Mouse (Mus musculus): ENCODE data around the gene Pdcd11. TPM values are rescaled to one million over a fixed set of nuclear protein-coding genes. Genes with fewer than 3 reads are reported as not detected.
A peak's percentile ranks its signal among the peaks of the same experiment; 100 is the strongest.

Gene Pdcd11
- 5.7 and 7.4 TPM in 2 replicates for polyA plus RNA-seq (2014; fragmentation: Nextera tagmentation; extraction: Ambion mirVana)

GRCm38 (mm10) chr19:47090550-47091156 is at the start of gene Pdcd11, which contains the start of gene Usmg5:
TSS of gene Pdcd11 (plus strand) at chr19:47090768.
TSS of gene Usmg5 (minus strand) at chr19:47090647.
- peak within 1 kb of the TSS; percentile 75 for H3K4me3 ChIP-seq (ENCODE audit: low read depth, low read length)
- H3K4me2 ChIP-seq (ENCODE audit: low read length): peak within 1 kb of the TSS; percentile 80
- DNase-seq (ENCODE audit: low spot score): peak; percentile 98
- no peaks in the 10 kb centered on the region for H3K27me3 ChIP-seq (replicated peaks; ENCODE audit: control insufficient read depth, insufficient read depth, low read length)
- WGBS: under 1% methylated on average over 56 of the region's 56 CpGs
- peaks cover 35% of the 10 kb centered on the region for H3K36me3 ChIP-seq (ENCODE audit: control insufficient read depth, insufficient read depth, low read length)
- peak within 1 kb of the TSS; percentile 63 for H3K27ac ChIP-seq (ENCODE audit: low read depth, low read length)
- H3K4me1 ChIP-seq (ENCODE audit: control insufficient read depth, insufficient read depth, low read length): peaks cover 13% of the 10 kb centered on the region
- no peaks in the 10 kb centered on the region for H3K9me3 ChIP-seq (replicated peaks; ENCODE audit: control insufficient read depth, low read length)
- H3K9ac ChIP-seq (ENCODE audit: low read length): peak within 1 kb of the TSS; percentile 83
- peak; percentile 100 for ATAC-seq

GRCm38 (mm10) chr19:47043608-47044007 is 47.0 kb upstream of the Pdcd11 start:
- Histone ChIP-seq H3K4me1 (ENCODE audit: control insufficient read depth, insufficient read depth, low read length) (no peaks in the 10 kb centered on the region), H3K27ac (ENCODE audit: low read depth, low read length) (no peak overlapping the region), H3K4me2 (ENCODE audit: low read length) (no peak overlapping the region), H3K36me3 (ENCODE audit: control insufficient read depth, insufficient read depth, low read length) (peaks cover 71% of the 10 kb centered on the region), H3K4me3 (ENCODE audit: low read depth, low read length) (no peak overlapping the region), H3K9me3 (replicated peaks; ENCODE audit: control insufficient read depth, low read length) (no peaks in the 10 kb centered on the region), H3K27me3 (replicated peaks; ENCODE audit: control insufficient read depth, insufficient read depth, low read length) (no peaks in the 10 kb centered on the region), H3K9ac (ENCODE audit: low read length) (no peak overlapping the region)
- DNase-seq (ENCODE audit: low spot score): peak; percentile 54
- no peak for ATAC-seq
- 79% methylated on average over 3 of the region's 3 CpGs for WGBS

- ATAC-seq: no peak
- Histone ChIP-seq H3K4me2 (ENCODE audit: low read length) (no peak overlapping the region), H3K27ac (ENCODE audit: low read depth, low read length) (no peak overlapping the region), H3K4me3 (ENCODE audit: low read depth, low read length) (no peak overlapping the region), H3K36me3 (ENCODE audit: control insufficient read depth, insufficient read depth, low read length) (peaks cover 46% of the 10 kb centered on the region), H3K4me1 (ENCODE audit: control insufficient read depth, insufficient read depth, low read length) (peaks cover 11% of the 10 kb centered on the region), H3K9ac (ENCODE audit: low read length) (no peak overlapping the region), H3K27me3 (replicated peaks; ENCODE audit: control insufficient read depth, insufficient read depth, low read length) (no peaks in the 10 kb centered on the region), H3K9me3 (replicated peaks; ENCODE audit: control insufficient read depth, low read length) (no peaks in the 10 kb centered on the region)
- WGBS: 94% methylated on average over 1 of the region's 1 CpGs
- no peak for DNase-seq (ENCODE audit: low spot score)
These were observed 44.2 kb upstream of the Pdcd11 start for GRCm38 (mm10) chr19:47046343-47046742.

- Histone ChIP-seq H3K27me3 (replicated peaks; ENCODE audit: control insufficient read depth, insufficient read depth, low read length) (no peaks in the 10 kb centered on the region), H3K36me3 (ENCODE audit: control insufficient read depth, insufficient read depth, low read length) (peaks cover 37% of the 10 kb centered on the region), H3K9me3 (replicated peaks; ENCODE audit: control insufficient read depth, low read length) (no peaks in the 10 kb centered on the region), H3K27ac (ENCODE audit: low read depth, low read length) (no peak overlapping the region), H3K9ac (ENCODE audit: low read length) (no peak overlapping the region), H3K4me1 (ENCODE audit: control insufficient read depth, insufficient read depth, low read length) (peaks cover 11% of the 10 kb centered on the region), H3K4me3 (ENCODE audit: low read depth, low read length) (no peak overlapping the region), H3K4me2 (ENCODE audit: low read length) (no peak overlapping the region)
- no peak for ATAC-seq
- no peak for DNase-seq (ENCODE audit: low spot score)
- 86% methylated on average over 13 of the region's 13 CpGs for WGBS
These were observed 43.2 kb upstream of the Pdcd11 start for GRCm38 (mm10) chr19:47047236-47047833.

GRCm38 (mm10) chr19:47049061-47049460 is 41.5 kb upstream of the Pdcd11 start:
- H3K27me3 ChIP-seq (replicated peaks; ENCODE audit: control insufficient read depth, insufficient read depth, low read length): no peaks in the 10 kb centered on the region
- 64% methylated on average over 4 of the region's 4 CpGs for WGBS
- H3K27ac ChIP-seq (ENCODE audit: low read depth, low read length): no peak overlapping the region
- ATAC-seq: no peak
- no peak for DNase-seq (ENCODE audit: low spot score)
- peak overlapping the region; percentile 82; the same call in 1 of the 2 replicates for H3K4me3 ChIP-seq (ENCODE audit: low read depth, low read length)
- peaks cover 34% of the 10 kb centered on the region for H3K36me3 ChIP-seq (ENCODE audit: control insufficient read depth, insufficient read depth, low read length)
- no peaks in the 10 kb centered on the region for H3K9me3 ChIP-seq (replicated peaks; ENCODE audit: control insufficient read depth, low read length)
- peak overlapping the region; percentile 71 for H3K4me2 ChIP-seq (ENCODE audit: low read length)
- H3K4me1 ChIP-seq (ENCODE audit: control insufficient read depth, insufficient read depth, low read length): peaks cover 11% of the 10 kb centered on the region
- peak overlapping the region; percentile 32 for H3K9ac ChIP-seq (ENCODE audit: low read length)

GRCm38 (mm10) chr19:47049840-47050239 is 40.7 kb upstream of the Pdcd11 start:
- Histone ChIP-seq H3K9ac (ENCODE audit: low read length) (peak overlapping the region; percentile 85), H3K27ac (ENCODE audit: low read depth, low read length) (peak overlapping the region; percentile 94), H3K4me2 (ENCODE audit: low read length) (peak overlapping the region; percentile 71), H3K4me1 (ENCODE audit: control insufficient read depth, insufficient read depth, low read length) (peaks cover 11% of the 10 kb centered on the region), H3K27me3 (replicated peaks; ENCODE audit: control insufficient read depth, insufficient read depth, low read length) (no peaks in the 10 kb centered on the region), H3K9me3 (replicated peaks; ENCODE audit: control insufficient read depth, low read length) (no peaks in the 10 kb centered on the region), H3K36me3 (ENCODE audit: control insufficient read depth, insufficient read depth, low read length) (peaks cover 30% of the 10 kb centered on the region), H3K4me3 (ENCODE audit: low read depth, low read length) (peak overlapping the region; percentile 82)
- WGBS: 9% methylated on average over 7 of the region's 7 CpGs
- DNase-seq (ENCODE audit: low spot score) (no peak), ATAC-seq (peak; percentile 33; the same call in 1 of the 2 replicates)

- H3K4me3 ChIP-seq (ENCODE audit: low read depth, low read length): peak within 1 kb of the TSS; percentile 82
- peaks cover 11% of the 10 kb centered on the region for H3K4me1 ChIP-seq (ENCODE audit: control insufficient read depth, insufficient read depth, low read length)
- peak within 1 kb of the TSS; percentile 71 for H3K4me2 ChIP-seq (ENCODE audit: low read length)
- peak within 1 kb of the TSS; percentile 85 for H3K9ac ChIP-seq (ENCODE audit: low read length)
- H3K27ac ChIP-seq (ENCODE audit: low read depth, low read length): peak within 1 kb of the TSS; percentile 94
- DNase-seq (ENCODE audit: low spot score): peak; percentile 90
- H3K27me3 ChIP-seq (replicated peaks; ENCODE audit: control insufficient read depth, insufficient read depth, low read length): no peaks in the 10 kb centered on the region
- H3K36me3 ChIP-seq (ENCODE audit: control insufficient read depth, insufficient read depth, low read length): peaks cover 25% of the 10 kb centered on the region
- H3K9me3 ChIP-seq (replicated peaks; ENCODE audit: control insufficient read depth, low read length): no peaks in the 10 kb centered on the region
- ATAC-seq: peak; percentile 95
- under 1% methylated on average over 74 of the region's 75 CpGs for WGBS
These were observed 40.1 kb upstream of the Pdcd11 start, which contains the start of gene Pcgf6 for GRCm38 (mm10) chr19:47050271-47051032. TSS of gene Pcgf6 (minus strand) at chr19:47050906.

- DNase-seq (ENCODE audit: low spot score): no peak
- H3K4me3 ChIP-seq (ENCODE audit: low read depth, low read length): no peak overlapping the region
- no peak overlapping the region for H3K9ac ChIP-seq (ENCODE audit: low read length)
- ATAC-seq: no peak
- no peak overlapping the region for H3K27ac ChIP-seq (ENCODE audit: low read depth, low read length)
- no peaks in the 10 kb centered on the region for H3K27me3 ChIP-seq (replicated peaks; ENCODE audit: control insufficient read depth, insufficient read depth, low read length)
- H3K9me3 ChIP-seq (replicated peaks; ENCODE audit: control insufficient read depth, low read length): no peaks in the 10 kb centered on the region
- 82% methylated on average over 4 of the region's 4 CpGs for WGBS
- no peak overlapping the region for H3K4me2 ChIP-seq (ENCODE audit: low read length)
- peaks cover 11% of the 10 kb centered on the region for H3K4me1 ChIP-seq (ENCODE audit: control insufficient read depth, insufficient read depth, low read length)
- peaks cover 4% of the 10 kb centered on the region; the same call in 1 of the 2 replicates for H3K36me3 ChIP-seq (ENCODE audit: control insufficient read depth, insufficient read depth, low read length)
These were observed 37.6 kb upstream of the Pdcd11 start for GRCm38 (mm10) chr19:47052927-47053326.
